Mouse (Mus musculus): Measurements from ENCODE around the gene Hspbap1.

The Hspbap1 gene

GRCm38 (mm10) chr16:35872410-35873006, 102.3 kb downstream of the Hspbap1 start:
- DNase-seq (ENCODE audit: low spot score) = no peak

- DNase-seq (ENCODE audit: low spot score) = peak; percentile 37
These were observed 104.2 kb downstream of the Hspbap1 start for GRCm38 (mm10) chr16:35874416-35874815.

All from spleen, adult 12 weeks (tissue).